ENCODE assay signal across 16 mouse cellular contexts in the genomic region with DNA sequence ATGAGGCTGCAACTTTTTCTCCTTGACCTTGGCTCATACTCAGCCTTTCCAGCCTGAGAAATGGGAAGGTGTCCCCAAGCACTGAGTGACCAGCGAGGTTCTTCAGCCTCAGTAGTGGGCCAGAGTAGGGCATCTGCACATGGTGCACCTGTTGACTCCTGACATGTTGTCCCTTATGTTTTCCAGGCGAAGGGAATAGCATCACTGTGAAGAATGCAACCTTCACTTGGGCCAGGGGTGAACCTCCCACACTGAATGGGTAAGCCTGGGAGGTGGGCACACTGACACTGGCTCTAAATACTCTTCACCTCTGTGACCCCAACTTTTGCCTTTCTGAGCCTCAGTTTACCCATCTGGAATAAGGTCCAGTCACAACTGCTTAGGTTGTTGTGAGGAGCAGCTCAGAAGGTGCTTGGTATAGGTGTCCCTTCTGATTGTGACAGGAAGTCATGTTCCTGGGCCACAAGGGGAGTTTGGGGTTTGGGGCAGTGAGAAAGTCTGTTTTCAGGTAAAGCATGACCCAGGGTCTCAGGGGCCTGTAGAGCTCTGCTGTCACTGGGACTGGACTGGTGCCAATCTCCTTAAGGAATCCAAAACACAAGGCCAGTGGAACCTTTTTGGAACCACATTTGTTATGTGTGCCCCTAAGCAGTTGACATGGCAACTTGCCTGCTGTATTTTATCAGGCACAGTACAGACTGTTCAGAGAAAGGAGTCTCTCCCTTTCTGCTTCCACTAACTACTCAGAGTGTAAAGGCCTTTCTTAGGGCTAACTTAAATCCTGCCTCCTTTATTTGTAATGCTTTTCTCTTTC.
"Had no signal": no experiment of that assay in that cellular context is flagged by ENCODE, and none has a peak within 500 bp of the region (broad histone marks: within the 10 kb centered on the region; RNA-seq: fewer than 3 reads in every experiment).

No protein-coding gene starts in this region.

- H3K27me3 ChIP-seq: megakaryocyte, embryonic 14.5 days; midbrain, embryonic 12.5 days; neural tube, embryonic 12.5 days; stomach, embryonic 15.5 days had no signal

- H3K9ac ChIP-seq: liver, embryonic 14.5 days; lung, embryonic 14.5 days; midbrain, embryonic 12.5 days; neural tube, embryonic 12.5 days; stomach, embryonic 15.5 days had no signal

- H3K4me1 ChIP-seq: midbrain, embryonic 10.5 days; midbrain, embryonic 12.5 days; neural tube, embryonic 12.5 days; stomach, embryonic 15.5 days had no signal

- DNase-seq: lung, adult 18-20 months; lung, embryonic 14.5 days; lung, postnatal 14 days; midbrain, embryonic 14.5 days; right cerebral cortex, postnatal 14 days; thymus, adult 2 months; thymus, postnatal 25 days; thymus, postnatal 4 days had no signal

- H3K27ac ChIP-seq: liver, embryonic 14.5 days; macrophage; midbrain, embryonic 10.5 days; midbrain, embryonic 12.5 days; neural tube, embryonic 12.5 days; stomach, embryonic 15.5 days; stomach, postnatal 0 days had no signal

- H3K4me3 ChIP-seq: megakaryocyte, embryonic 14.5 days; midbrain, embryonic 10.5 days; midbrain, embryonic 12.5 days; neural tube, embryonic 12.5 days; stomach, embryonic 15.5 days had no signal
